Mouse (Mus musculus) layer of hippocampus, postnatal 36 days (tissue): ENCODE measurements at regions not wholly inside any gene's neighbourhood (a gene's known extent, or its start where the extent isn't known, plus 50 kb on each side); places are given as distances from the start of the nearest gene placed in this dataset.
A peak's percentile ranks its signal among the peaks of the same experiment; 100 is the strongest.

Source experiments
- DNase-seq, 2 experiments: peaks; one replicate each; pipeline ENCODE4 v3.0.0; 2022

DNA sequence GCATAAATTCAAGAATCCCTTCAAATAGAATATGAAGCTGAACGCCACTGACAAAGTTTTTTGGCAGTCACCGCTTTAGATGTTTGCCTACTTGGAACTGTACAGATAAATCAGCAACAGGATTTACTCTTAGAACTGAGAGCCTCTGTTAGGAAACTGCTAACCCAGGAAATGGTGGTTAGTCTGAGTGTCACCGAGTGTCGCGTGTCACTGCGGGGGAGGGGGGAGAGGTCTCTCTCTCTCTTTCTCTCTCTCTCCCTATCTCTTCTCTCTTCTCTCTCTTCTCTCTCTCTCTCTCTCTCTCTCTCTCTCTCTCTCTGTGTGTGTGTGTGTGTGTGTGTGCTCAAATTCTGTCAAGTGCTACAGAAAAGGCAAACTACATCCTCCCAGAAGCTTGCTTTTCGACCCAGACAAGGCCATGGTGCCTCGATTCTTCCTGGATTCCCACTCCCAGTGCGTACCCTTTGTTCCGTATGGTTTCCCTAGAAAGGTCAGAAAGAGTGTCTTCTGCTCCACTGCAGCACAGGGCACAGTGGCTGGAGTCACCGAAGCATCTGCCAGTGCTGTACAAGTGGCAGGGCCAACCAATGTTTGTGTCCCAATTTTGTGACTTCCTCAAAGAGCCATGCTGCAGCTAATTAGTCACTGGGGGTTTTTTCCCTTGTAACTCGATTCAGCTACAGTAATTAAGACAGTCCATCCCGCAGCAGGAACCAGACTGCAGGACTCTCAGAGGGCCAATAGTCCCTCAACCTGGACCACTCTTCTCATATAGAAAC is 87.0 kb downstream of the Cog6 start:
- no peak for DNase-seq

GRCm38 (mm10) chr3:52927361-52927841 is 89.6 kb downstream of the Cog6 start:
- no peak for DNase-seq

DNA sequence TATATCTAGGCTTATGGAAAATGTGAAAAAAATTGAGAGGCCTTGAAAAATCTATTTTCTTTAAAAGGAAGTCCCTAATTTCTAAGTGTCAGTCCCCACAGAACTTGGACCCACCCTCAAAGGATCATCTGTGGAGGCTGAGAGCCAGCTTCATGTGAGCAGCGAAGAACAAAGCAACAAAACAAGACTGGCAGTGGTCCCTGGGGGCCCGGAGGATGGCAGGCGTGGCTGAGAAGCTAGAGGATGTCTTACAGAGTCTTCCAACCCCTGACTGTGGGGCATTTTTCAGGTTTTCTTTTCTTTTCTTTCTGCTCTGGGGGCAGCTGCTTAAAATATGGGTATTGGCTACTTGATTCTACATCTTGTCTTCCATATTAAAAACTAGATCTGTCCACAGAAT is 90.5 kb downstream of the Cog6 start:
- no peak for DNase-seq

DNA sequence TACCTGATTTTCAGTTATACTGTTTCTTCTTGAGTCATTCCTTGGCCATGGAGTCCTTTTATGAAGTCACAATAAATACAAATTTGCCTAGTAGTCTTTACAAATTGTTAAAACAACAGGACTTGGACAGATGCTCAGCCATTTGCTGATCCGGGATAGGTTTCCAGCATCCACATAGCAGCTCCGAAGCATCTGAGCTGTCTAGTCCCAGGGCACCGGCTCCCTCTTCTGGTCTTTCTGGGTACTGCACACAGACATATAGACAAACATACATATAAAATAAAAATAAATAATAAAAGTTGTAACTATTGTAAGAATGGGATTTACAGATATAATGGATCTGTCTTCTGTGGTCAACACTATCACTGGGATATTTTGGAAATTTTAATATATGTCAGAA is 91.8 kb downstream of the Cog6 start:
- no peak for DNase-seq

DNA sequence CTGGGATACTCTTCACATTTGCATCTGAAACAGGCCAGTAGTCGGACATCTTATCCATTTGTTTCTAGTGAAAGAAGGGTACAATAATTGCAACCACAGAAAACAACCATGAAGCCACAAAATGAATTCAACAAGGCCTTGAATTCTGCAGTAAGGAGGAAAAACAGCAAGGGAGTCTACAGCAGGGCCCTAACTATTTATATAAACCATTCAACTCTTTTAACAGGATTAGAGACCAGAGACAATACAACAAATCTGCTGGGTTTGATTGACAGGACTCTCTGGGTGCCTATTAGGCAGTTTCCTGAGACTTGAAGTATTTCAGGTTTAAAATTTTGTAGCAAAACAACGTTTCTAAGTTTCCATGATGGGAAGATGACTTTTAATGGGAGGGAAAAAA is 92.4 kb downstream of the Cog6 start:
- DNase-seq, result no peak

- DNase-seq, result no peak
Observed at GRCm38 (mm10) chr3:52923824-52924559, 93.0 kb downstream of the Cog6 start.

DNA sequence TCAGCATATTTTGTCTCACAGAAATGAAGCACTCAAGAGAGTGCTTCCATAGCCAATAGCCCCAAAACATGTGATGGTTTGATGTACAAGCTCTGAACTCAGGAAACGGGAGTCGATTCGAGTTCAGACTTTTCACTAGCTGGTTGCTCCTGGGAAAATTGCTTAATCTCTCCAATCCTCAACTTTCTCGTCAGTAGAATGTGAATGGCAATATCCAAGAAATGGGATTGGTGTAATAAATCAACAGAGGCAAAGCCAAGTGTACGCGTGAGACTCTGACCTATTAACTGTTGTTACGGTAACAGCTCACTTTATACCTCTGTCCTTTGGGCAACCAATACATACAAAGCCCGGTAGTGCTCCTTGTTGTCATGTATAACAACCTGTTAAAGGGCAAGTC is 94.6 kb downstream of the Cog6 start:
- DNase-seq, result no peak

DNA sequence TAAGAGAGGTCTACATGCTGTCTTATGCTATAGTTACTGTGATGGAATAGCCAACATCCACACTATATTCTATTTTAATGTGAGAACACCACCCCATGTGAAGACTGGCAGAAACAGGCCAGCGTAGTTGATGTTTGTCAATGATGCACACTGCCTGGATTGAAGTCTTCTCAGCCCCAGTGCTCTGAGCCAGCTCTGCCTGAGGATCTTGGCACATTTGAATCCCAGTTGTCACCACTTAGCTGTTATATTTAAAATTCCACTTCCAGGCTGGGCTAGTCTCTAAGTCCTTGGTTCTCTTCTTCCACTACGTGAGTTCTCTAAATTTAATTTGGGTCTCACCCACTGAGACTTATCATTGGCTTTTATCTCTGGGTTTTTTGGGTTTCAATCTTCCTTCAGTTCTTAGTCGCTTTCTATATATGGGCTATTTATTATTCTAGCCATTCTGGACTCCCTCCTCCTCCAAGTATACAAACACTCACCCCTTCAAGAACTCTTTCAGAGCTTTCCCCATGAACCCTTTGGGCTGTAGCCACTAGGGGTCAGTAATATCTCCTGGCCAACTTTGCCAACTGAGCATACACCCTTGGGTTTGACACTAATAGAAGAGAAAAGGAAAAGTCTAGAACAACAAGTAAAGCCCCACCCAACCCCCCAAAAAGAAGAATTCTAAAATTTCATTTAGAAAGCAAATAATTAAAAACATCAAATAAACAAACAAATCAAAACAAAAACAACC is 110.0 kb downstream of the Cog6 start:
- no peak for DNase-seq

- DNase-seq, result no peak
Observed at GRCm38 (mm10) chr3:52904028-52904427, 113.0 kb downstream of the Cog6 start.

- DNase-seq, result no peak
Observed at GRCm38 (mm10) chr3:52897665-52898064, 119.4 kb downstream of the Cog6 start.

DNA sequence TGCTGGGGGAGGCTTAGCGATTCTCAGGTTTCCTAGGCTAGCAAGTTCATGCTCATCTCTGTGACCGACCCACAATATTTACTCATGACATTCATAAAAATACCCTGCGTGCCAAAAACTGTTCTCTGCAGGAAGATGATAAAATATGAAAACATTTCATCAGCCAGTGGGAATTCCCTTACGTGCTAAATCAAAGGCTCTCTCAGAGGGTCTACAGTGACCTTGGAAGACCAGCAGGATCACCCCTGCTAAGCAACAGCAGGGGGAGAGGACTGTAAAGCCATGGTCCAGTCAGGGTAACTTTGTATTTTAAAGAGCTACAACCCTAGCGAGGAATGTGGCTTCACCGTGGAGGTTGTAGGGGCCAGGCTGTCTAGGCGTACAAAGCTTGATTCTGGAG is 120.6 kb downstream of the Cog6 start:
- no peak for DNase-seq

DNA sequence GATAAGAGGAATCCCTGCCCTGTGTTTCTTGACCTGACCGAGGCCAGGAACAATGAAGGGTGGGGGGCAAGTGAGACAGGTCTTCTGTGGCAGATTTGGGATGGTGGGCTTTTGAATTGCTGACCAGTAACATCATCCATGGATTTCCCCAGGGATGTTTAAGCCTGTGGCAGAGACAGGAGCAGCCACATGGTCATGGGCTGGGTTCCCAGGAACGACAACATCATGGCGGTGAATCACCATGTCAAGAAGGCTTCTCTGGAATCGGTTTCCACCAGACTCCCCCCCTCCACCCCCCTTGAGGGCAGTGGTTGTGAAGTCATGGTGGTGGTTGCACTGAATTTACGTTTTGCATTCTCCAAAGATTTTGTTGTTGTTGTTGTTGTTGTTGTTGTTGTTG is 121.3 kb downstream of the Cog6 start:
- DNase-seq, result no peak

DNA sequence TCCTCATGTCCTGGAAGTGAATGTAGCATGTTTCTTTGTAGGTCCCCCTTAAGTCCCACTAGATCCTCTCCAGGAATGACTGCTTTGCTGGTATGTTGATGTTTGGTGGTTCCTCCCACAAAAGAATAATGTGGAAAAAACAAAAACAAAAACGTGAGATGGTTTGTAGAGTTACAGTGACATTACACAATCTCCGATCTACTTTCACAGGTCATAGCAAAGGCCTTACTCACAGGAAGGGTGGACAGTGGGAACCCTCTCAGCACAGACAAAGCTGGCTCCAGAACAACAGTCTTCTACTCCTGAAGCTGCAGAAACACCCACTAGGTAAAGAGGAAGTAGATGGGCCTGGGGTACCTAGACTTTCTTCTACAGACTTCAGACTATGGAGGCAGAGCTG is 122.2 kb downstream of the Cog6 start:
- DNase-seq, result no peak

DNA sequence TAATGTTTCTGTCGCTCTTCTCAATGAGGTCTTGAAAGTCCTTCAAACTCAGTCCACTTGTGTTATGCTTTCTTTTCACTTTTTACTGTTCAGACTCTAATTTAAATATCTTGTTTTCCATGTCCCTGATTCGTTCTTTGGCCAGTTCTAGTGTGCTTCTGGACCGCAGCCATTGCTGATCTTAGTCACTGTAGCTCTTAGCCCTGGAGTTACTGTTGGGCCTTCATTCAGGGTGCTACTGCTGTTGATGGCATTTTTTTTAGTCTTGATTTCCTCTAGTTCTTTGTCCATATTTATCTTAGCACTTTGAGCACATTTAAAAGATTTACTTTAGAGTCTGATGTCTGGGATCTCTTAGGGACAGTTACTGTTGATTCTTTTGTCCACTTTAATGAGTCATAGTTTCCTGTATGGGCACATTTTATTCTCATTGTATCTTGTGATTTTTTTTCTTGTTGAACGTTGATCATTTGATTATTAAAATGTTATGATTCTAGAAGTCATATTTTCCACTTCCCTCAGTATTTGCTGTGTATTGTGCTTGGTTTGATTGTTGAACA is 127.8 kb downstream of the Cog6 start:
- DNase-seq, result no peak

DNA sequence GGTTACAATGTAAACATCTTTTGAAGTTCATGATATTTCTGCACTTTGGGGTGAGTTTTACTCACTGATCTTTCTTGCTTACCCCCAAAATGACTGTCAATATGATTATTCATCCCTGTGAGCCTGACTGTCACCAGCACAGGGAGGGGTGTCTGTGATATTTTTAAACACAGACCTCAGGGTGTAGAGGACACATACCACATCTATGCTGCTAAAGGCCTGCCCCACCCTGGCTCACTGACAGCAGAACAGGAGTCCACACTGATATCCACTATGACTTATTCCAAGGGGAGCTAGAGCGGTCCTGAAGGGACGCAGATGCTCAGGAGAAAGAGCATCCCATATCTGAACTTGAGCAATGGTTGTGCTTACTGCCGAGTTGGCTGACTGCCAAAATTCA is 135.1 kb downstream of the Cog6 start:
- no peak for DNase-seq

GRCm38 (mm10) chr3:52881139-52881538 is 135.9 kb downstream of the Cog6 start:
- no peak for DNase-seq

GRCm38 (mm10) chr3:52879700-52880099 is 137.3 kb downstream of the Cog6 start:
- DNase-seq, result peak; percentile 8 to 14

DNA sequence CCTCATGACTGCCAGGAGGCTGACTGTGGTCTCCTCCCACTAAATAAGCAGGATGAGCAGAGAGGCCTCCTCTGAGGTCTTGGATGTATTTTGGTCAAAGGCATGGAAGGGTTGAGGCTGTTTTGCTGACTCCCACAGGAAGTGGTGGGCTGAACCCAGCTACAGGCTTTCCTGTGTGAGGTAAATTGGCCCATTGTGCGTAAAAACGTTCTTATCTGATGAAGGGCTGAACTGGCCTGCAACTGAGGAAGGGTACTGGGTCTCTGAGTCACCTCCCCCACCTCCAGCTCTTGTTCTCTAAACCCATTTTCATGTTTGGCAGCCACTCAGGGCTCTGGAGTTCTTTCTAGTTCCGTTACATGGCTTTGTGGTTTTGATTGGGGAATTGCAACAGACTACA is 138.7 kb downstream of the Cog6 start:
- no peak for DNase-seq

- DNase-seq, result no peak
Observed at GRCm38 (mm10) chr3:52872260-52872659, 144.8 kb downstream of the Cog6 start.

DNA sequence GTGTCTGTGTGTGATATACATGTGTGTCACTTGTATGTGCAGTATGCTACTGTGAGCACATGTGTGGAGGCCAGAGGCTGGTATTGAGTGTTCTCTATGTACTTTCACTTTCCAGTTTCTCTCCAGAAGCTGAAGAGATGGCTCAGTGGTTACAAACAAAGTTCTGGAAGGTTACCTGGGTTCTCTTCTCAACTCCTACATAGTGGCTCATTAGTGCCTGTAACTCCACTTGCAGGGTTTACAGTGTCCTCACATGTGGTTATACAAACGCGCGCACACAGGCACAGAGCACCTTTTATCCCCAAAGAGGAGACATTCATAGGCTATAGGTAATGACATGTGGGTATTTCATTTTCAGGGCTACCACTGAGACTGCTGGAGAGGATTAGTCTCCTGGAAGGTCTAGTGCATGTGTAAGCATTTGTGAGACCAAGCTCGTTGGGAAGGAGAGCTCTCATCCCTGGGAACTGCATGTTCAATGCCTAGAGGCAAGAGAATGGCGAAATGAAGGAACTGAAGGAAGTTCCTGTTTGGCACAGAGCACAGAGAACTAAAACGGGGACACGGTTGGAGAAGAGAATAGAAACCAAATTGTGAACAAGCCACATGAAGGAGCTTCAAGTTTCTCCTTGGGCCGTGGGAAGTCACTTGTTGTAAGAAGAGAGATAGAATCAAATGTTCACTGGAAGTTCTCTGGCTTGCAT is 153.7 kb downstream of the Cog6 start:
- no peak for DNase-seq

GRCm38 (mm10) chr3:52862026-52862425 is 155.0 kb downstream of the Cog6 start:
- no peak for DNase-seq

- no peak for DNase-seq
Observed at GRCm38 (mm10) chr3:52861538-52861937, 155.5 kb downstream of the Cog6 start.
